25 mouse cellular contexts compared by ENCODE assay signal in the genomic region with DNA sequence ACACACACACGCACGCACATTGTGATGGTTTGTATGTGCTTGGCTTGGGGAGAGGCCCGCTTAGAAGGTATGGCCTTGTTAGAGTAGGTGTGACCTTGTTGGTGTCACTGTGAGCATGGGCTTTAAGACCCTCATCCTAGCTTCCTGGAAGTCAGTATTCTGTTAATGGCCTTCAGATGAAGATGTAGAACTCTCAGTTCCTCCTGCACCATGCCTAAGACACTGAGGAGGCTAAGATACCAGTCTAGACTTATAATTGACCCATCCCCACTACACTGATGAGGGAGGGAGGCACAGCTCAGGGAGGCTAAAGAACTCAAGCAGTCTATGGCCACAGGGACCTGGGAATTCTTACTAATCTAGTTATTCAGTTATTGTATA.
"Had no signal": no experiment of that assay in that cellular context is flagged by ENCODE, and none has a peak within 500 bp of the region (broad histone marks: within the 10 kb centered on the region; RNA-seq: fewer than 3 reads in every experiment).

No protein-coding gene starts in this region.

- H3K4me3 ChIP-seq: gastrocnemius, adult 2 months; heart, embryonic 10.5 days; heart, embryonic 12.5 days; hindbrain, embryonic 10.5 days; hindbrain, embryonic 12.5 days; intestine, embryonic 15.5 days; layer of hippocampus, adult 2 months; left cerebral cortex, adult 2 months; limb, embryonic 10.5 days; limb, embryonic 12.5 days had no signal

- DNase-seq: gastrocnemius, adult 2 months; gastrocnemius, postnatal 10 days; gastrocnemius, postnatal 25 days; heart, adult 18-20 months; heart, postnatal 10 days; heart, postnatal 4 days; kidney, adult 18-20 months; kidney, adult 8-10 months; kidney, postnatal 10 days; kidney, postnatal 25 days; kidney, postnatal 4 days; liver had no signal

- H3K36me3 ChIP-seq: heart, embryonic 10.5 days; heart, embryonic 12.5 days; hindbrain, embryonic 10.5 days; hindbrain, embryonic 12.5 days; intestine, embryonic 15.5 days; limb, embryonic 10.5 days; limb, embryonic 12.5 days had no signal

- H3K4me2 ChIP-seq: heart, embryonic 12.5 days; hindbrain, embryonic 12.5 days; hindbrain, embryonic 14.5 days; intestine, embryonic 15.5 days; limb, embryonic 12.5 days had no signal

- H3K27ac ChIP-seq: gastrocnemius, adult 2 months; heart, embryonic 10.5 days; hindbrain, embryonic 10.5 days; hindbrain, embryonic 12.5 days; hindbrain, embryonic 14.5 days; intestine, embryonic 15.5 days; layer of hippocampus, adult 2 months; left cerebral cortex, adult 2 months; limb, embryonic 10.5 days; limb, embryonic 12.5 days had no signal

- ATAC-seq: hindbrain, embryonic 16.5 days; inflammation-experienced regulatory T-cells, adult 6 months; intestine, embryonic 15.5 days; intestine, postnatal 0 days had no signal

- H3K9me3 ChIP-seq: heart, embryonic 10.5 days; heart, embryonic 12.5 days; hindbrain, embryonic 10.5 days; hindbrain, embryonic 12.5 days; intestine, embryonic 15.5 days; limb, embryonic 10.5 days; limb, embryonic 12.5 days had no signal

- H3K9ac ChIP-seq: heart, embryonic 12.5 days; hindbrain, embryonic 12.5 days; hindbrain, embryonic 14.5 days; intestine, embryonic 15.5 days; limb, embryonic 12.5 days had no signal

- H3K27me3 ChIP-seq: hindbrain, embryonic 12.5 days; intestine, embryonic 15.5 days had no signal
